Mouse (Mus musculus) C2C12 (cell line): ENCODE measurements at regions not wholly inside any gene's neighbourhood (a gene's known extent, or its start where the extent isn't known, plus 50 kb on each side); places are given as distances from the start of the nearest gene placed in this dataset.

Experiments
- CTCF ChIP-seq: IDR thresholded peaks from one replicate; pipeline ENCODE4 v1.5.1; 2011; ENCODE audit not compliant: control insufficient read depth, insufficient read depth, insufficient read length
- FOSL1 ChIP-seq: IDR thresholded peaks from one replicate; pipeline ENCODE4 v1.8.0; 2011; ENCODE audit warnings: mild to moderate bottlenecking, low read length; ENCODE audit not compliant: poor library complexity, insufficient read depth, severe bottlenecking
- MAX ChIP-seq: IDR thresholded peaks from one replicate; pipeline ENCODE4 v1.6.1; 2011; ENCODE audit warnings: mild to moderate bottlenecking, control low read depth
- MYOG ChIP-seq: IDR thresholded peaks from one replicate; pipeline ENCODE4 v1.6.1; 2011; ENCODE audit not compliant: control insufficient read depth, insufficient read length; ENCODE audit errors: extremely low read depth

- TF ChIP-seq CTCF (no peak), MAX (no peak), MYOG (no peak), FOSL1 (no peak)
Measured at GRCm38 (mm10) chr3:38788751-38789150, 98.0 kb upstream of the Fat4 start.
